Mouse (Mus musculus) heart, adult 8-10 months (tissue): ENCODE measurements around the gene Eif3d. TPM values are rescaled to one million over a fixed set of nuclear protein-coding genes. Genes with fewer than 3 reads are reported as not detected.

Experiments
- DNase-seq: peaks from one replicate; pipeline ENCODE4 v3.0.0; 2022; ENCODE audit warnings: low spot score
- total RNA-seq, 4 experiments: library from RNA; stranded (reverse); gene quantifications; 2 replicates each; pipeline ENCODE4 v1.2.4; 2022

Gene Eif3d
- total RNA-seq, 4 experiments from 2014 or later, result 56.3 to 67.2 (median 63.3) TPM

DNA sequence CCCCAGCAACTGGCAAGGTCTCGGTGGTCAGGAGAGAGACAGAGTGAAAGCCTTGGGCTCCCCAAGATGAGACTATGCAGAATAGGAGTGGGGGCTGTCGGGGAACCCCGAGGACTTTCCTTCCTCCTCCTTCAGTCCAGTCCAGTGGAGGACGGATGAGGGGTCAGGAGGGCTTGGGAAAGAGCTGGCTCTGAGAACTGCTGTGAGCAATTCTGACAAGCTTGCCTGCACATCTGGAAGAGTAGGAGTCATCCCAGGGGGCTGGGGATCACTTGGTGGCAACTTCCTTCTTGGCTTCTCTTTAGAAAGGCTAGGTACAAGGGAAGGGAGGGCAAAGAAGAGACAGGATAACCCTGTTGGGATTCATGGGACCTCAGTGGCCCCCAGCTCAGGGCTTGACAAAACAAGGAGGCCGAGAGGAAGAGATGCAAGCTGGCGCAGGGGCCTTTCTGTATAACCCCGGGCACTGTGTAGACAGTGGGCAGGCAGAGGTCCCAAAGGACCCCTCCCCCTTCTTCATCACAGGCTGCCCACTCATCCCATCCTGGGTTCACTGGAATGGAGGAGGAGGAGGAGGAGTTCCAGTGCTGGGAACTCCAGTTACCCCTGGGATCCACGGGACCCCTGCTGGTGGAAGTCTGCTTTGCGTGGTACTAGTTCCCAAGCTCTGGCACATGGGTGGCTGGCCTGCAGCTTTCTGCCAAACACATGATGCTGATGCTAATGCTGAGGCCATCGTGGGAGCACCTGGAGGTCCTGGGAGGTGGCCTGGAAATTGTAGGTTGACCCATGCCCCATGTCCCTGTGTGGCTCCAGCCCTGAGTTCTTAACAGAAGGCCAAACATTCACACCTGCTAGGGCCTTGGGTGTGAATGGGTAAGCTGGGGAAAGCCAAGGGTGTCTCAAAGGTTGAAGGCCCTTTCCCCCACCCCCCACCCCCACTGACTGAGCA is 49.8 kb downstream of the Eif3d start:
- DNase-seq, result no peak

DNA sequence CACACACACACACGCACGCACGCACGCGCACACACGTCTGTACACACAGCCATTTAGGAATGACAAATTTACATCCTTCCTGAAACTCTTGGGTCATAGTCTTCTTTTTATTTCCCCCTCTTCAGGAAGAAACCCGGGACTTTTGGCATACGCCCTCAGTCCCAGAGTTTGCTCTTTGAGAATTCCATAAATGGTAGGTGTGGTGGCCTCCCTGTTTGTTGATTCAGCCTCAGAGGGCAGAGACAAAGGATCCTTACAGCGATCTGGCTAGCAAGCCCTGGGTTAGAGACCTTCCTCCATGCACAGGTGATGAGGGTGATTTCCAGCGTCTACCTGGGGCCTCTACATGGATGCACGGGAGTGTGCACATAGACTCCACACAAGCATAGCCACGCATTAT is 51.2 kb downstream of the Eif3d start:
- no peak for DNase-seq

DNA sequence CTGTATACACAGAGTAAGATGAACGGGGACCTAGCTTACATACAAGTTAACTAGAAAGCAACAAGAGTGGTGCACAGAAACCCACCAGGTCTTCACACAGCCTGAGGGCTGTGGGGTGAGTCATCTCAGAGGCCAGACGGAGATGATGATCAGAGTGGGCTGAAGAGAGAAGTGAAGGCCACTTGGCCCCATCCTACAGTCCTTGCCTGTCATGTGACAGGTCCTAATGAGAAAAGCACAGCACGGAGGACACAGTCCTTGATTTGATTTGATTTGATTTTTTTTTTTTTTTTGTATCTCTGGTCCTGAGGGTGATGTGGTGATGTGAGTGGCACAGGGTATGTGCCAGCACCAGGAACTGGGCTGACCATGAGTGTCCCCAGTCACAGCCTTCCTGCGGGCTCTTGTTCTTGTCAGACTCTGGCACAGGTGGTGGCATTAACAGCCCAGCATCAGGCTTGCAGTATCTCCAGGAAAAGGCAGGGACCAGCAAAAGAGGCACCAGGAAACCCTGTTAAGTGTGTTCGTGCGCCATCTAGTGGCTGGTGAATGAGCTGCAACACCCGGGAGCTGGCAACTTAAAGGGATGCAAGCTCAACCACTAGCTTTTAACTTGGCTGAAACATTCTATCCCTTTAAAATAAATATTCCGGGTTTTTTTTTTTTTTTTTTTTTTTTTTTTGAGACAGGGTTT is 53.6 kb downstream of the Eif3d start:
- DNase-seq, result peak; percentile 93

DNA sequence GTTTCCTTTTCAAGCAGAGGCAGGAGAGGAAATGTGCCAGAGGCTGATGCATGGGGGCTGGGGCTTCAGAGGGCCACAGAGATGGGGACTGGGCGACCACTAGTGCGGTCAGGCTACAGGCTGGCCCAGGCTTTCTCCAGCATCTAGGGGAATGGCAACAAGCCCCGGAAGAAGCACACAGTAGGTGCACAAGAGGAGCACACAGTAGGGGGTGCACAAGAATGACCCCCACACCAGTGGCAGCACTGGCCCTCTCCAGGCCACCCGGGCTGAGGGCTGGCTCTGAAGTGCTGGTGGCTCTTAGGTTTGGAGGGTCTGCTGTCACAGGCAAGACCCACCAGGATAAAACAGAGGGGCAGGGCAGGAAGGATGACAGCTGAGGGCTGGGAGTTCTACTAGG is 55.3 kb downstream of the Eif3d start:
- no peak for DNase-seq

DNA sequence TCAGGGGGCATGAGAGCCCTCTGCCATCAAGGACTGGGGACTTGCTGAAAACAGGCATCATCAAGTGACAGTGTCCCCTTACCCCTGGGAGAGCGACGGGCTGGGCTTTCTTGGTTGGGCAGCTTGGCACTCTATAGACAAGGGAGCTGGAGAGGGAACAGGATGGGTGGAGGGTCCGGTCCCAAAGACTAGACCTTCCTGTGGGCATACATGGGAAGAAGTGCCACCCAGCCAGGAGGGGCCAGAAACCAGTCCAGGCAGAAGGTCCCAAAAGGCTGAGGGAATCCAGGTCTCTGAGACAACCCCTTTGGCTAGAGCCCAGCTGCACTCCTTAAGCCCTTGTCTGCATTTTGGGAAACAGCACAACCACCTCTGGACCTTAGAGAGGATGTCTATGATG is 56.1 kb downstream of the Eif3d start:
- DNase-seq, result no peak

DNA sequence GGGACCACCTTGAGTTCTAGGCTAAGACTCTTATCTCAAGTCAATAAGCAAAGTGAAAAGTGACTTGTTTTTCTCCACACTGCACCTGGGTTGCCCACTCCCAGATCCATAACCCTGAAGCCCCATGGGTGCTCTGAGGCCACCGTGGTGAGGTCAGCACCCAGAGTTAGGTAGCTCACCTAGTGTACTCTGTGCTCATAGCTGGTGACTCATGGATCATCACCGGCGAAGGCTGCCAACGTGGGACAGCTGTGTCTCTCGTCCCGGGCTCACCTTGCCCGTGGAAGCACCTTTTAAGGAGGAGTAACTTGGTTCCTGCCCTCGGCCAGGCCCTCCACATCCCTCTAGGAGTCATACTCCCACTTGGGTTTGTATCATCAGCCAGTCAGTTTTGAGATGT is 57.6 kb downstream of the Eif3d start:
- DNase-seq, result no peak

DNA sequence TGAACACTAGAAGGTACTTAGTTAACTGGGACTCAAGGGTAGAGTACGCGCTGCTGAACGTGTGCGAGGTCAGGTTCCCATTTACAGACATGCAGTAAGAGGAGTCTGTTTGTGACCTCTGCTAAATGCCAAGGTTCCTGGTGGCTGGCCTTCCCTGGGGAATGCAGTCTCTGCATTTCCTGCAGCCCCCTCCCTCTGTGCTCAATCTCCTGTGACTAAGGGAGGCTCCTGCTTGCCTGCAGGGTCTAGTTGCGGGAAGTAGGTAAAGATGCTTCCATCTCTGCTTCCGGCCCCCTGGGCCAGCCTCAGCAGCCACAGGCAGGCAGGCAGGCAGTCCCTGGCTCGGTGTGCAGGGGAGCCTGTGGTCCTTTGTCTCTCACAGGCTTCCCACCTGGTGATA is 58.0 kb downstream of the Eif3d start:
- DNase-seq, result no peak

DNA sequence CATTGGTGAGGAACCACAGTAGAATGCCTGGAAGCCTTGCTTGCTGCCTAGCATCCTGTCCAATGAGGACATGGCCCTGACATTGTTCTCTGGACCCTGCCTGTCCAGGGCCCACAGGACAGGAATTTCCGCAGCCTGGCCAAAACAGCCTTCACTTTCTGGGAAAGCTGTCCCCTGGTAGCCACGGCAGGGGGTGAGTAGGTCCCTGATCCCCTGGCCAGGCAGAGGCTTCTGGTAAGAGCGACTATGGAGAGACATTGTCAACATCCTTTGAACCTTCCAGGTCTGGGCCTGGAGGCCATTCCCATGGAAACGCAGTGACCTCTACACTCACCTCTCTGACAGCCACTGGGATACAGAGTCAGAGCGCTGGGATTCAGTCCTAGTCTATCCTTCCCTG is 58.6 kb downstream of the Eif3d start:
- DNase-seq, result peak; percentile 70

DNA sequence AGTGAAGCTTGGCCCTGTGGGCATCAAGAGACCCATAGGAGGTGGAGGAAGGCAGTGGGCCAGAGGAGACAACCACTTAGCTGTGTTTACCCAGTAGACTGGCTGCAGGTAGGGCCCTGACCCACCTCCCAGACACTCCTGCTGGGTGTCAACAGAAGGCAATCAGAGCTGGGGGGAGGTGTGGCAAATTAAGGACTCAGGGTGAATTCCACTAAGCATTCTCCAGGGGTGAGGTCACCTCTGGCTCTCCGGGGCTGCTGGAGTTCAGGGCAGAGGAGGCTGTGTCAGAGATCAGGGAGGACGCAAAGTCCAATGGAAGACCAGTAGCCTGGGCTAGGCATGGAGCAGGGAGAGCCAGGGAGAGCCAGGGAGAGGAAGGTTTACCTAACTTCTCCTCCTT is 59.5 kb downstream of the Eif3d start:
- DNase-seq, result peak; percentile 54

Other genes with a start within 250 kb of the Eif3d start
- under 1 TPM in 3 of 4 experiments, not detected in 1; 0.19 to 0.34 (median 0.22) TPM for gene Apol9b, start 241.8 kb downstream of the Eif3d start, total RNA-seq
- not detected for gene Apol8, start 213.8 kb downstream of the Eif3d start, total RNA-seq
- gene Myh9, start 128.6 kb downstream of the Eif3d start, total RNA-seq, result 100 to 1,000 TPM in 1 of 4 experiments, 10 to 100 TPM in 3; 72.5 to 127 (median 97.2) TPM
- gene Txn2, start 41.8 kb downstream of the Eif3d start, total RNA-seq, result 100 to 1,000 TPM; 303 to 339 (median 309) TPM
- under 1 TPM; 0.27 to 0.53 (median 0.39) TPM for gene Foxred2, start 14.1 kb downstream of the Eif3d start, total RNA-seq
- gene Cacng2, start 149.2 kb upstream of the Eif3d start, total RNA-seq, result not detected
- gene Ift27, start 203.3 kb upstream of the Eif3d start, total RNA-seq, result 10 to 100 TPM; 10.5 to 14.1 (median 10.9) TPM
- gene Pvalb, start 235.6 kb upstream of the Eif3d start, total RNA-seq, result 1 to 10 TPM; 3.6 to 5.9 (median 4.5) TPM